Mouse (Mus musculus) CH12.LX (cell line): ENCODE measurements at regions not wholly inside any gene's neighbourhood (a gene's known extent, or its start where the extent isn't known, plus 50 kb on each side); places are given as distances from the start of the nearest gene placed in this dataset.

Experiments used
- CHD1 ChIP-seq: IDR thresholded peaks from 2 replicates; pipeline ENCODE4 v1.6.1; 2012; ENCODE audit warnings: low read depth, low read length, improper control_type of control experiment, inconsistent platforms
- EP300 ChIP-seq: IDR thresholded peaks from 2 replicates; pipeline ENCODE4 v1.6.1; 2011; ENCODE audit warnings: low read length, improper control_type of control experiment
- GABPA ChIP-seq: IDR thresholded peaks from 2 replicates; pipeline ENCODE4 v1.6.1; 2012; ENCODE audit warnings: low read depth, low read length, improper control_type of control experiment, inconsistent platforms; ENCODE audit not compliant: insufficient replicate concordance
- HCFC1 ChIP-seq: IDR thresholded peaks from 2 replicates; pipeline ENCODE4 v1.6.1; 2012; ENCODE audit warnings: low read depth, mild to moderate bottlenecking, inconsistent platforms, low read length, improper control_type of control experiment
- POLR2A ChIP-seq: IDR thresholded peaks from 2 replicates; pipeline ENCODE4 v1.6.1; 2011; ENCODE audit warnings: low read depth, mild to moderate bottlenecking, improper control_type of control experiment, low read length

GRCm38 (mm10) chr1:95241671-95242150 lies 71.7 kb upstream of the Fam174a start:
- TF ChIP-seq POLR2A (no peak), HCFC1 (no peak), EP300 (no peak), CHD1 (no peak), GABPA (no peak)
